13 mouse cellular contexts compared by ENCODE assay signal in genomic region chr6:55542359-55542758, GRCm38 (mm10).
DNase-seq lines count a peak whose midpoint lies in the region; TF ChIP-seq lines count a peak whose summit lies in the region.
"Had no signal": no experiment of that assay in that cellular context is flagged by ENCODE, and none has a peak within 500 bp of the region (broad histone marks: within the 10 kb centered on the region; RNA-seq: fewer than 3 reads in every experiment).

No protein-coding gene starts in this region.

- H3K9me3 ChIP-seq in heart, embryonic 10.5 days, result no peaks in the 10 kb centered on the region
- H3K9me3 ChIP-seq: hindbrain, embryonic 15.5 days; limb, embryonic 13.5 days had no signal

- 0 out of 2 replicates have a peak, but pooled peaks cover 4% of the 10 kb centered on the region for H3K4me1 ChIP-seq in heart, embryonic 10.5 days

- H3K27ac ChIP-seq in heart, embryonic 10.5 days, result no peak overlapping the region
- no peak overlapping the region; the same call in 1 of the 2 replicates for H3K27ac ChIP-seq in layer of hippocampus, adult 2 months
- H3K27ac ChIP-seq: hindbrain, embryonic 15.5 days; limb, embryonic 13.5 days had no signal

- H3K27me3 ChIP-seq in heart, embryonic 10.5 days (ENCODE audit: insufficient read depth, poor library complexity, severe bottlenecking), result no peaks in the 10 kb centered on the region
- H3K27me3 ChIP-seq: limb, embryonic 13.5 days had no signal

- DNase-seq in heart, adult 11 months, result peak; percentile 49
- no peak for DNase-seq in heart, embryonic 10.5 days (ENCODE audit: low spot score)
- DNase-seq in layer of hippocampus, adult 2 months (ENCODE audit: low spot score in 2 of 2), result no peak
- DNase-seq in layer of hippocampus, adult 9-11 months, result no peak
- DNase-seq in retina, embryonic 14.5 days (ENCODE audit: low spot score), result peak; percentile 12
- DNase-seq in retina, postnatal 1 day, result no peak
- DNase-seq in neural tube, embryonic 10.5 days (ENCODE audit: extremely low spot score, low spot score), result no peak
- DNase-seq: kidney, postnatal 10 days; layer of hippocampus, postnatal 36 days; thymus, adult 2 months had no signal

- H3K36me3 ChIP-seq in heart, embryonic 10.5 days, result no peaks in the 10 kb centered on the region
- H3K36me3 ChIP-seq: hindbrain, embryonic 15.5 days; limb, embryonic 13.5 days had no signal

- WGBS in heart, embryonic 10.5 days, result 50% methylated on average over 3 of the region's 3 CpGs

- peak; percentile 78 for TF ChIP-seq CTCF in layer of hippocampus, adult 2 months (conservative IDR thresholded peaks at IDR 0.05)

- H3K4me3 ChIP-seq in heart, embryonic 10.5 days, result no peak overlapping the region
- H3K4me3 ChIP-seq in layer of hippocampus, adult 2 months, result no peak overlapping the region
- H3K4me3 ChIP-seq: hindbrain, embryonic 15.5 days; limb, embryonic 13.5 days; myocyte had no signal

Comparison
In these comparisons a context has a peak if more than half of its experiments do, and no peak if none do; other contexts are left out.
1. DNase-seq: peak in heart, adult 11 months (single experiment) and retina, embryonic 14.5 days (single experiment); none in heart, embryonic 10.5 days (single experiment), layer of hippocampus, adult 2 months (0 of 2), layer of hippocampus, adult 9-11 months (single experiment), retina, postnatal 1 day (single experiment) and neural tube, embryonic 10.5 days (single experiment).